Mouse (Mus musculus) ovary, postnatal 14 days (tissue): ENCODE results near the gene Acaca.
"Not testable (repeated sequence)": the region's sequence is repeated elsewhere in the genome, so short reads cannot be mapped to it uniquely, and the experiment has no call there.

Experiments
- DNase-seq: peaks from one replicate; pipeline ENCODE4 v3.0.0; 2022; ENCODE audit warnings: low spot score

Gene Acaca

GRCm38 (mm10) chr11:84332860-84333259 is 203.4 kb downstream of the Acaca start:
- no peak for DNase-seq

- DNase-seq: not testable (repeated sequence)
These were observed 208.8 kb downstream of the Acaca start for GRCm38 (mm10) chr11:84338273-84338672.

DNA sequence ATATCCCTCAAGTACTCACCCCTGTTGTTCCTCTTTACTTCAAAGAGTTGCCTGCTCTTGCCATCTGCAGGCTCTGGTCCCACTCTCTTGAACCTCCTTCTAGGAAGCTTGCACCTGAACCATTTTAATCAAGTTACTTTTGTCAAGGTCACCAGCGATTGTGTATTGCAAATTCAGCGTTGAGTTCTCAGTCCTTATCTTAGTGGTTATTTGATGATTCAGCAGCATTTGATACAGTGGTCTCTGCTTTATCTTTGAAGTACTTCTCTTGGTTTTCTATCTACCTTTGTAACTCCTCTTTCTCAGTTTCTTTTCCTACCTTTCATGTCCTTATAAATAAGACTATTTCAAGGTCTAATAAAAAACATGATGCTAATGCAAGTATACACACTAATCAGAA is 211.2 kb downstream of the Acaca start:
- DNase-seq: no peak

DNA sequence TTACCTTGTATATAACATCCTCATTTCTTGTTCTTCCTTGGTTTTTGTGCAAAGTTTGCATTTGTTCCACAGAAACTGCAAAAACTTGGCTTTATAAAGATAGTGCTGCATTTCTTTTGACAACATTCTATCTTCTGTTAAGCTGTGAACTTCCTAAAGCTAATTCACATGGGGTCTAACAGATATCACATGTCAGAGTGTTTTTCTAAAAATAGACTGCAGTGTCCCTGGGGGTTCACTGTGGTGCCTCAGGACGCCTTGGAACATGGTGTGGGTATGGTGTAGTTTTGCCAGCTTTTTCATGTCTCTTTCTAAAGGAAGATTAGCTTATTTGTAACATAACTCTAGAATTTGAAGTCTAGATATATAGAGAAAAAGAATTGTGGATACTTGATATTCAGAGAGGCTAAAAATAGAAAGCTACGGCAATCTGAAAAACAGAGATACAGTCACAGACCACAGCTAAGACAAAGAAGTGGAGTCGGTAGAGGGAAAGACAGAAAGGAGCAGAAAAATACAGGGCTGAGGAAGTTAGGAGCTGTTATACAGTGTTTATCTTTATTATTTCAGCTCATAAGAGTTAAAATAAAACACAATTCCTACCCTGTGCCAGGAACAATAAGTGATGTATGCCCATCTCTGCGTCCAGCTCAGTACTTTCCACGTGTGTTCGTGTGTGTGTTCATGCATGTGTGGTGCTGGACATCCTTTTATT is 215.2 kb downstream of the Acaca start:
- no peak for DNase-seq

GRCm38 (mm10) chr11:84347766-84348165 is 218.3 kb downstream of the Acaca start:
- DNase-seq: no peak

- DNase-seq: no peak
These were observed 219.7 kb downstream of the Acaca start for GRCm38 (mm10) chr11:84348843-84349825.

DNA sequence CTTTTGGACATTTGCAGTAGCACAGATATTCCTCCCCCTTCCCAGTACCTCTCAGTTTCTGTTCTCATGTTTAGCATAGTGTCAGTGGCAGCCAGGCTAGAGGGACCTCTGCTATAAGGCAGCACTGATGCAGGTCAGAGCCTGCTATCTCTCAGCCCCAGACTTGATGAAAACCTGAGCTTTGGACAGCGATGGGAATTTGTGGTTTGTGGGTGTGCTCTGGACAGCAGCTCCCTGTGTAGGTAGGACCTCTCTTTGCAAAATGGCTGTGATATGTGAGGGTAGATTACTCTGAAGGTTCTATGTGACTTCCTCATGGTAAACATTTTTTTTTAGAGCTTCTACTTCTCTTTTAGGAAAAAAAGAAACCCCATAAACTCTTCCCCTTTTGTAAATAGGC is 221.7 kb downstream of the Acaca start:
- DNase-seq: no peak

GRCm38 (mm10) chr11:84353058-84353726 is 223.7 kb downstream of the Acaca start:
- no peak for DNase-seq

DNA sequence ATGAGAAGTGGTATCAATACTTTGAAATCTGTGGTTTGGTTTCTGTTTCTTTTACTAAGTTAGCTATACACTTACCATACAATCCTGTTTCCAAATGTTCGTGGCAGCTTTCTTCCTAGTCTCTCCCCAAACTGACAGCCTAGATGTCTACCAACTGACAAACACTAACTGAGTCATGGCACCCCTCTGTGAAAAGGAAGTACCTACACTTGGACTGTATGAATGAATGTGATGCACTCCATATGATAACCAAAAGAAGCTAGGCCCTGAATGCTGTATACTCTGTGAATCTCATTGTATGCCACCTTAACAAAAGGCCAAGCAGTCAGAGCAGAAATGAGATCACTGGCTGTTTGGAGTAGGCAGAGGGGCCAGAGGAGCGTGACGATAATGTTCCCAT is 227.8 kb downstream of the Acaca start:
- DNase-seq: no peak

GRCm38 (mm10) chr11:84357771-84358170 is 228.3 kb downstream of the Acaca start:
- DNase-seq: no peak

- no peak for DNase-seq
These were observed 232.1 kb downstream of the Acaca start for GRCm38 (mm10) chr11:84361551-84361950.

- no peak for DNase-seq
These were observed 233.3 kb downstream of the Acaca start for GRCm38 (mm10) chr11:84362633-84363243.

DNA sequence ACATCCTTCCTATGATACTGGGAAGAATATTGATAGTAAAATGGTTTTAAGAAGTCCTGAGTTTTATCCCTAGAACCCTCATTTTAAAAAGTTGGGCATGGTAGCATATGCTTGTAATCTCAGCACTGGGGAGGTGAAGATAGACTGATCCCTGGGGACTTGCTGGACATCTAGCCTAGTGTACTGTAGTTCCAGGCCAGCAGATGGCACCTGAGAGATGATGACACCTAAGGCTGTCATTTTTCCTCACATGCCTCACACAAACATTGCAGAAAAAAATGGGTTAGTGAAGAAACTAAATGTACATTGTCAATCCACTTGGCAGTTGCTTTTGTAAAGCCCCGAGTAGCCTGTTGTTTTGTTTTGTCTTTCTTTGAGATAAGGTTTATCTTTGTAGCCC is 235.8 kb downstream of the Acaca start:
- DNase-seq: no peak

DNA sequence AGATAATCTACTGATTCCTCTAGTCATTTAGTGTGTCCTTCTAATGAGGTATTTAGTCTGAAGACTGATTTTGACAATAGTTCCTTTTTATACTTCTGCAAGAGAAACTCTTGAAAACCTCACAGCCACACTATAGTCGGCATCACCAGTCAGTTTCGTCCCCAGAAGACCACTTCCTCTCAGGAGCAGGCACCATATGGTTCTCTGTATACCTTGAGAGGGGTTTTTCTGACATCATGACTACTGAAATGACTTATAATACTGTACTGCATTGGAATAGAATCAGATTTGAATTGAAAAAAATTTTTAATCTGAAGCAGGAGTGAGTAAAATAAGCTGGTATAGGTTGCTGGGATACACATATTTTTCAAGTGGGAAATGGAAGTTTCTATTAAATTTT is 239.4 kb downstream of the Acaca start:
- DNase-seq: no peak

GRCm38 (mm10) chr11:84373122-84373521 is 243.7 kb downstream of the Acaca start:
- DNase-seq: no peak

DNA sequence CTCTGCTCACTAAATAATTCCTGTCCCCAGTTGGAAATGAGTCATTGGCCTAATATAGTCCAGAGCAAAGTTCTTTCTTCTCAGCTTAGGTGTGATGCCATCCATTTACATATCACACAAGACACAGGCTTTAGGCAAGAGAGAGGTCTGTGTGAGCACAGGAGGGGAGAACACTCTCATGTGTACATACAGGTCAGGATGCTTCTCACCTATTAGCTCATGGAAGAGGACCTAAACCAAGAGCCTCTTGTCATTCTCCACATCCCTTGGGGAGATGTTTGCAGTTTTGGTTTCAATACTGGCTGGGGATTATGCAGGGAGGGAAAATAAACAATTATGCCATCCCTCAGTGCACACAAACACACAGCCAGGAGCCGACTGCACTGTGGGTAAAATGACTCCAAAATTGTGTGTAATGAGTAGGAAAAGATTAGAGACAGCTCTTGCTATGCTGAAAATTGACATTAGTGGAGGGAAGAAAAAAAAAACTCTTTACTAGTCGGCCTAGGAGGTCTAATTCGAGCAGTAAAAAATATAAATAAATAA is 246.6 kb downstream of the Acaca start:
- DNase-seq: no peak

DNA sequence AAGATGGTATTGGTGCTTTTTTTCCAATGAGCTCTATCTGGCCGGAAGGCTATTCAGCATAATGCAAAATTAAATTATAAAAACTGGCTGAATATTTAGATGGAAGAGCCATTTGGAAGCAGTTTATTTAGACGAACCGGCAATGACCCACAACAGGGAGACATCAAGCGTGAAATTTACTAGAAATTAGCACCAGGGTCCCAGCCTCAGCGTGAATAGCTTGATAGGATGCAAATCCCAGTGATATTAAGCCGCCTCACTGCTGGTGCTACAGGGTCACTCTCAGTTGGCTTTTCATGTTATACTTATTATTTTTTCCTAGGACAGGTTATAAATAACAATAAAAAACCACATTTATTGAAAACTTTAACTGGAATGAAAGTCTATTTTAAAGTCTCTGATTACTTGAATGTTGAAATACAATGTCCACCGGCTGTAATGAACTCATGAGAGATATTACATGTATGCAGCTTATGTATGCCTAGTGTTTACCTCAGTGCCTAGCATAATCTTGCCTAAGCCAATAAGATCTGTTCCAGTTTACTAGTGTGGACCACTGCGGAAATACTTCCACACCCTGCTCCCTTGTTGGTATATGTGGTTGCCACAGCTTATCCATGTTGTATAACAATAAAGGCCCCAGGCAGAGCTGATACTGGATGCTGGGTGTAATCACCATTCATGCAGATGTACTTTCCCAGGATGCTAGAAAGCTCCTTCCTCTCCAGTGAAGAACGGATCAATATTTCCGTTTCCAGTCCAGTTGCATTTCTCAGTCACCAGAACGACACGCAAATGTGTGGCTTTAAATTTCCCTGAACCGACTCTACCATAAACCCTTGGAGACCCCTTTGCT is 247.3 kb downstream of the Acaca start:
- no peak for DNase-seq

- DNase-seq: no peak
These were observed 253.0 kb downstream of the Acaca start for GRCm38 (mm10) chr11:84382450-84382849.

DNA sequence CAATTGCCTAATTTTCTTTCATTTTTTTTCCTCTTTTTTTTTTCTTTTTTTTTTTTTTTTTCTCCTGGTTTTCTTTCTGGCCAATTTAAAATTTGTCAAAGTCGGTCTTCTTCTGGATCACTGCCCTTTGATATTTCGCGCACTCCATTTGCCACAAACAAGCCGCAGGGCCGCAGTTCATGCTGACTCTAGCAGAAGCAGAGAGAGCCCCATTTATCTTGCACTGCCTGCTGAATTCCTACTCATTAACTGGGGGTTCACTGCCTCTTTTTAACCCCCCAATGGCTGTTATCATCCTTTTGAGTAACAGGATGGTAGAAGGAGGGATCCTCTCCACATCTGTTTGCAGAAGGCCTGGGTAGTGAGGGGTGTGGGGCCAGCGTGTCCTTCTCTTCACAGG is 254.4 kb downstream of the Acaca start:
- no peak for DNase-seq

DNA sequence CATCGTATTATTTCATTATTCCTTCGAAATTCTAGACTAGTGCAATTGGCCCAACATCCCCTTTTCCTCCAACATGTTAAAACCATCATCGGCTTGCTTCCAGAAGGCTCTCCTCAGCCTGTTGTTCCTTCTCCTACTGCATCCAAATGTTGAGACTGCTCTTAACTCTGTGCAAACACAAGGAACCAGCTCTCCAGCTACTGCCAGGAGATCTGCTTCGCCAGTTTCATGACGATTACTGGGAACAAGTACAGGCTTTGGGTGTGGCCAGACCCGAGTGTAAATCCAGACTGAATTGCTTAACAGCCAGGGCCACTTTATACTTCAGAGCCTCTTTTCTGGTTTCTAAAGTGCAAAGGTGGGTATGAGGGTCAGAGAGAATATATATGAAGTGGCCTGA is 259.9 kb downstream of the Acaca start:
- no peak for DNase-seq

DNA sequence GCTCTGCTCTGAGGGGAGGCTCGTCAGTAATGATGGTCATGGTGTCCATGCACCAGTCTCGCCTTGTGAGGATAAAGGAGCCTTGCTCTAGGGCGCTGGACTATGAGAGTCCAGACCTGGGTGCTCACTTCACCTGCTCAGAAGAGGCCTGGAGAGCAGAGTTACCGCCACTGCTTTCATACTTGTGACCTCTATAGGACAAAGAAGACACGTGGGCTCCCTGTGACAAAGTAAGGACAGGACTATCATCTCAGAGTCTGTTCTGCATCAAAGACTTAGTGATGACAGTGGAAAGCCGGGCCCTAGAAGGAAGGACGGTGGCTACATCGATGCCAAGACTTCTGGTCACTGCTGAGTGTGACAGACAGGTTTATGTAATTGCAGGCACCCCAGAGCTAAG is 261.7 kb downstream of the Acaca start:
- DNase-seq: no peak
